Mouse (Mus musculus): ENCODE measurements around the gene C8b. TPM values are rescaled to one million over a fixed set of nuclear protein-coding genes. Genes with fewer than 3 reads are reported as not detected.

Gene C8b
- total RNA-seq, 2 experiments from 2014 or later = not detected

- intact Hi-C loops (cut with DNase I; ENCODE audit: low total_unique reads) = no loop called here
- no peak for DNase-seq
These were observed 38.0 kb downstream of the C8b start for GRCm38 (mm10) chr4:104804100-104804499.

DNA sequence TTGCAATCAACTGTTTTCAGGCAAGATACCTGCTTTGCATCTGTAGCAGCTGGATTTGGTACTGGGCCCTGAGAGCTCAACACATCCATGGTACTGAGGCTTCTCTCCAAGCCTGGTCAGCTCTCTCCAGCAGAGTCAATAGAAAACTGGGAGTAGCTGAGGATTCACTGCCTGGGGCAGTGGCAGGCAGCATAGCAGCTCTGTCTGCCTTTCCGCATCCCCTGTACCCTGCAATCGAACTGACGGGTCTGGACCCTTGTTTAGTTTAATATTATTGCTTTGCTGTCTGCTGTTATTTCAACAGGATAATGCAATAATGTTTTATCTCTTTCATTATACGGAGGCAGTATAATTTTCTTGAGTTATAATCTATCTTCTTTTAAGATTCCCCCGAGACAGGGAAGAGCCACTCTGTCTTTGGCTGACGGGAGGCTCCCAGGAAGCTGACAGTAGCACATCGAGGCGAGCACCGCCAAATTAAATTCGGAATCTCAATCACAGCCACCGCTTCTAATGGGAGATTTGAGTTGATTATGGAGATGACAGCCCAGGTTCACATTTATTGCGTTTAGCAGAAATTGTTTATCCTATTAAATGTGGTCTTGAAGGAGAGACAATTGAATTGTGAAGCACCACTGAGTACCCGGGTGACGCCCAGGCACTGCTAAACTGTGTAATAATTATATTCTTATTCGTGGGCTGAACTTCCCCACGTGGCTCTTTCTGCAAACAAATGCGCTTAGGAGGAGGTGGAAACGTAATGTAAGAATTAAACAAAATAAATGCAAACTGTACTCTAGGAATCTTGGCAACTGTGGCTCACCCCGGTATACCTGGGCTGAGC lies 39.5 kb downstream of the C8b start:
- DNase-seq = no peak
- intact Hi-C loops (cut with DNase I; ENCODE audit: low total_unique reads) = no loop called here

DNA sequence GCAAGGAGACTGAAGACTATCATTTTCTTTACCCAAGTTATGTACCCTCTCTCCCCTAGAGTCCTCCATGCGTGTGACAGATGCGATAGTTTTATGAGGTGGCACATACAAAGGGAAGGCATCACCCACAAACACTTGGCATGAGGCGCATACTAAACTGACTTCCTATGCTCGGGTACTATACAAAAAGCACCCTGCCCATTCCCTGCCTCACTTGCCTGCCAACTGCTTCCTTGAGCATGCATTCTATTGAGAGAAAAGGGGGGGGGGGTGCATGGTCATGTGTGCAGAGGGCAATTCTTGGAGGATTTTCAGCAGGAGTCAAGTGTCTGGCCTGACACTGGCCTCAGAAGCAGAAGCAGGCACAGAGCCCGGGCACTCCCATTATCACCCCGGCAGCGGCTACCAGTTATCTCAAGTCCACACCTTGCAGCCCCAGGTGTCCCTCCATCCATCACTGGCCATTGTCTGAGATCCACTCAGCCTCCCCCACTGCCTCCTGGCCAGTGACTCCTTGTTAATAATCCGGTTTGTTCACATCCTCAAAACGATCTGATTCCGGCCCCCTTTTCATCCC lies 44.7 kb downstream of the C8b start:
- intact Hi-C loops (cut with DNase I; ENCODE audit: low total_unique reads) = no loop called here
- DNase-seq = no peak

- no peak for DNase-seq
These were observed 47.5 kb downstream of the C8b start for GRCm38 (mm10) chr4:104813617-104814016.

GRCm38 (mm10) chr4:104816519-104817232 lies 50.6 kb downstream of the C8b start:
- intact Hi-C loops (cut with DNase I; ENCODE audit: low total_unique reads) = no loop called here
- no peak for DNase-seq

More at GRCm38 (mm10) chr4:104813617-104814016, 47.5 kb downstream of the C8b start:
- intact Hi-C loops (cut with DNase I; ENCODE audit: low total_unique reads) = no loop called here

DNA sequence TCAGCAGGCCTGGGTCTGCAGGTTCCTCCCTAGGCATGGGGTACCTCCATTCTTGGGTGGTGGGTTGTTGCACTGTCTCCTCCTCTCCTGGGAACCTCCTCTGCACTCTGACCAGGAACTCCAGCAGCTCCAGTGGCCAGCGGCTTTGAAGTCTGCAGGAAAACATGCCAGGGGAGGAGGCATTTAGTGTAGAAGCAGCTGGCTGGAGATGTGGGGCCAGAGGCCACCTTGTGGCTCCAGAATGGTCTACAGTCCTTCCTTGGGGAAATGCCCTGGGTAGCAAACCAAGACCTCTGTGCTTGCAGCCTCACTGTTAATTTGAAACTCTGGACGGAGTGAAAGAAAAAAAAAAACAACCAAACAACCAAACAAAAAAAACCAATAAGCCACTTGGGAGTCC lies 51.4 kb downstream of the C8b start:
- DNase-seq = no peak
- intact Hi-C loops (cut with DNase I; ENCODE audit: low total_unique reads) = no loop called here

DNA sequence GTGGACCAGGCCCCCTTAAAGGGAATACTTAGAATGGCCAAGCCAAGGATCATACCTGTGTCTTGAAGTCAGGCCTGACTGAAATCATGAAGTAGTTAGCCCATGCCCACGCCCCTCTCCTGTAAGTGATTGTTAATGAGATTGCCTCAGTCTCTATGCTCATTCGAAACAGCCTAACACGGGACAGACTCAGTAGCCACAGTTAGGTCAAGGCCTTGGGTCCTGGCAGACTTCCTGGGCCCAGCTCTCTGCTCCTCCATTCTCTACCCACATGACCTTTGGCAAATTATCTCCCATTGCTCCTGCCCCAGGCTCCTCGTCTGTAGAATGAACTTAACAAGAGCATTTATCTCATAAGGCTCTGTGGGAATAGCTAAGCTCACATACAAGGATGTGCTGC lies 52.9 kb downstream of the C8b start:
- intact Hi-C loops (cut with DNase I; ENCODE audit: low total_unique reads) = no loop called here
- DNase-seq = no peak

DNA sequence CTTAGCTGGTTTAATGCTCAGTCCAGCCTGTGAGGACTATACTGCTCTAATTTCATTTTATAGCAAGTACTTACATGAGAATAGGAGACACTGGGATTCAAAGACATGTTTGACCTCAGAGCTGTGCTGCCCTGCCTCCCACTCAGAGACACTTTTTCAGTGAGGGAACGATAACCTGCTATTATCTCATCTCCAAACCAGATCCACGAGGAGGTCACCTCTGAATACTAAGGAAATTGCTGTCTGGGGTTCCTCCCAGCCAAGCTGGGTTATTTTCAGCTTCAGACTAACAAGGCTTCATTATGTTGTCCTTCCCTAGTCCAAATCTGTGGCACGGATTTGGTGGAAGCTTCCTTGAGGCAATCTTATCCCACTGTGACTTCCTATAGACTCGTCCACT lies 53.8 kb downstream of the C8b start:
- intact Hi-C loops (cut with DNase I; ENCODE audit: low total_unique reads) = no loop called here

DNA sequence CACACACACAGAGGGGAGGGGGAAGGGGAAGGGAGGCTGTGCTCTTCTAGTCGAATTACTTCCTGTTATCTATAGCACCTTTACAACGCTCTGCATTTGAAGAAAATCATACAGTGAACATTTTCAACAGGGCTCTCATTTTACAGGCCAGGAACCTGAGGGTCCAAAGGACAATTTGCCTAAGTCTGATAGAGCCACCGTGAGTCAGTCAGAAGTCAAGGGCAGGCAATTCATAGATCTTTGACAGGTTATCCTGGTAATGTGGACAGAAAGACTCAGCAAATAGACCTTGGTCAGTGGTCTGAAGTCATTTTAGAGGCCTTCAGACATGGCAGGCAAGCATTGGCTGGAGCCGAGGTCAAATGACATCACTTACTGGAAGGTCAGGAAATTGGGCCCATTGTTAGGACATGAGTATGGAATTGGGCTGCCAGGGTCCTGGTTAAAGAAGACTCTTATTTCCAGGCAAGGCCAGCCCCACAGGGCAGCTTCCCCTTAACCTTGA lies 57.5 kb downstream of the C8b start:
- intact Hi-C loops (cut with DNase I; ENCODE audit: low total_unique reads) = no loop called here
- DNase-seq = no peak

More for the DNA sequence above, 53.8 kb downstream of the C8b start:
- no peak for DNase-seq

DNA sequence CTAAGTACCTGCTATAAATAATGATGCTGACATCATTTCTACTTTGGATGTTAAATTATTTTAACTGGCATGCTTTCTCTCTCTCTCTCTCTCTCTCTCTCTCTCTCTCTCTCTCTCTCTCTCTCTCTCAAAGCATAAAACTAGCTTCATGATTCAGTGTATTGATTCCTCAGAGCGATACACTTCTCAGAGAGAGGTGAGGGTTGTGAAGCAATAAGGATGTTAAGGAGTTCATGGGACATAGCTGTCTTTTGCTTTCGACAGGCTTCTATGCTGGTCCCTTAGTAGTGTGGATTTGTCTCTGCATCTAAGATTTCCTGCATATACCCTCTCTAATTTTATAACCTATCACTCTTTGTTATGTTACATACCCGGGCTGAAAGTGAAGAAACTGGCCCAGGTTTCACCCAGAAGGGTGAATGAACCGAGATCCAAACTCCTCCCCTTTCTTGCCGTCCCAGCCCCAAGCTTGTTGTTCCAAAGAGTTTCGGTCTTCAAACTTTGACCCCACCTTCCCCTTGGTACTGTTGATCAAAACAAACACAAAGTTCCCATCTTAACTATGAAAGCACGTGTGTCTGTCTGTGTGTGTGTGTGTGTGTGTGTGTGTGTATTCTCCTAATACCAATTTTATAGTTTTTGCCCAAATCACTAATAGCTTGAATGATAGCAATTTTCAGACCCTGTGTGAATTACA lies 58.4 kb downstream of the C8b start:
- intact Hi-C loops (cut with DNase I; ENCODE audit: low total_unique reads) = no loop called here

DNA sequence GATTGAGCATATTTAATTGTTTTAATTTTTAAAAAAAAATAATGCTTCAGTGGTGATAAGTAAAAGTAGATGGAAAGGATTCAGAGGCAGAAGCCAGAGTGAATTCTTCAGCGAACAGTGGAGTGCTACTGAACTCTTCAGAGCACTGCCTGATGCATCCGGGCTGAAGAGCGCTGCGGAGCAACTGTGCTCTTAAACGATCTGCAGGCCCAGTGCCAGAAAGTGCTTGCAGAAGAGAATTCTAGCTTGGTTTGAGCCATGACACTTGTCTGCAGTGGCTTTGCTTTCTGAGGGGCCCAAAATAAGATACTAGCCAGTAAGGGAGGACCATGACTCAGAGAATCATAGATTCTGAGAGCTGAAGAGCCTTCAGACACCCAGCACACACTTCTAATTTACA lies 62.8 kb downstream of the C8b start:
- intact Hi-C loops (cut with DNase I; ENCODE audit: low total_unique reads) = no loop called here
- no peak for DNase-seq

More for the DNA sequence above, 58.4 kb downstream of the C8b start:
- DNase-seq = no peak

- DNase-seq = no peak
- intact Hi-C loops (cut with DNase I; ENCODE audit: low total_unique reads) = no loop called here
These were observed 69.0 kb downstream of the C8b start for GRCm38 (mm10) chr4:104835096-104835495.

GRCm38 (mm10) chr4:104838342-104838741 lies 72.2 kb downstream of the C8b start:
- intact Hi-C loops (cut with DNase I; ENCODE audit: low total_unique reads) = no loop called here
- DNase-seq = no peak

DNA sequence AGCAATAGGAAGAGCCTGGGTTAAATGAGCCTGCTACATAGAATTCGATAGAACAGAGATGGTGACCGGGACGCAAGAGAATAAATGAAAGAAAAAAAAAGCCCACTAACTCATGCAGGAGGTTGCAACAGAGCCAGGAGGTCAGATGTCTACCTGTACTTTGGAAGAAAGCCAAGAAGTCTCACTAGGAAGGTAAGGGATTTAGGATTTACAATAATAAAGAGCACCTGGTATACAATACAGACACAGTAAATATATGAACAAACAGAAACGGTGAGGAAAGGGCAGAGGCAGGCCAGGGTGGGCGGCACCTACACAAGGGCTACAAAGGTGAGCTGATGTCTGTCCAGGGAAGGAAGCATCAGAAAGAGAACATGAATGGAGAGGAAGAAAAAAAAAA lies 76.1 kb downstream of the C8b start:
- DNase-seq = no peak
- intact Hi-C loops (cut with DNase I; ENCODE audit: low total_unique reads) = no loop called here

DNA sequence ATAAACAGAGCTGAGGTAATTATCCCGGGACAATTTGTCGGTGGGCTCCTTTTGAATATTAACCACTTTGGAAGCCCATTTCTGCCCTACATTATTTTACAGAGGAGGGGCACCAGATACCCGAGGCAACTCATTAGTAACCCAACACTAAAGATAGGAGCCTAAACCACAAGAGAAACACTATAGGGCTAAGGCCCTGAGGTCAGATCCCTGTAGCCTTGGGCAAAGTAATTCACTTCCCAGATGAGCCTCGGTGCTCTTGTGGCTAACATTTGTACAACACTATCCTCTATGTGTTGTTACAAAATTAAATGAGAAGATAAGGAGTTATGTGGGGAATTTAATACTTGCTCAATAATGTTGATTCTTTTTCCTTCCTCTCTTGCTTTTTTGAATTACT lies 77.4 kb downstream of the C8b start:
- intact Hi-C loops (cut with DNase I; ENCODE audit: low total_unique reads) = no loop called here
- no peak for DNase-seq

Other genes starting within 250 kb of the C8b start
- not detected for gene Gm17662, start 91.0 kb downstream of the C8b start, total RNA-seq (2021)
- not detected for gene C8a, start 110.1 kb downstream of the C8b start, total RNA-seq (2021)
- under 1 TPM; 0.10 to 0.24 TPM for gene Fyb2, start 147.1 kb downstream of the C8b start, total RNA-seq (2021)

Data from gastrocnemius, postnatal 14 days (tissue).